Mouse (Mus musculus): Measurements from ENCODE around the gene Atp6v0a4. TPM values are rescaled to one million over a fixed set of nuclear protein-coding genes. Genes with fewer than 3 reads are reported as not detected.

Atp6v0a4 gene
- total RNA-seq, 2 experiments from 2014 or later = 1.1 to 1.3 TPM

DNA sequence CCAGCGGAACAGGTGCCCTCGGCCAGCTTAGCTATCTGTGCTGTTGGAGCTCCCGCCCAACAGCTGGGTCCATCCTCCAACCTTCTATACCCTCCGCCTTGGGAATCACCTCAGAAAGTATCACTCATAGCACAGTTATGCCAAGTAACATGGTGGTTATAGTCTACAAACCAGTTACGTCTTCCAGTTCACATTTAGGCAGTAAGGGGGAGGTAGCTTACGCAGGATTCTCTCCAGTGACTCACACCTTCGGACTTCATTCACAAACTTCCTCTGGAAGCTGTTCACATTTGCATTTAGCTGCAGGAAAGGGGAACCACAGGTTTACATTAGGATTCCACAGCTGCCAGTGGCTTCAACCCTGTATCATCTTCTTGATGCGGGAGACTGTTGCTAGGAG, 31.8 kb downstream of the Atp6v0a4 start:
- DNase-seq (ENCODE audit: low spot score in 2 of 2) = no peak
- no peak overlapping the region for H3K27ac ChIP-seq
- TF ChIP-seq CTCF (conservative IDR thresholded peaks at IDR 0.05) = no peak
- no peak overlapping the region for H3K4me3 ChIP-seq

DNA sequence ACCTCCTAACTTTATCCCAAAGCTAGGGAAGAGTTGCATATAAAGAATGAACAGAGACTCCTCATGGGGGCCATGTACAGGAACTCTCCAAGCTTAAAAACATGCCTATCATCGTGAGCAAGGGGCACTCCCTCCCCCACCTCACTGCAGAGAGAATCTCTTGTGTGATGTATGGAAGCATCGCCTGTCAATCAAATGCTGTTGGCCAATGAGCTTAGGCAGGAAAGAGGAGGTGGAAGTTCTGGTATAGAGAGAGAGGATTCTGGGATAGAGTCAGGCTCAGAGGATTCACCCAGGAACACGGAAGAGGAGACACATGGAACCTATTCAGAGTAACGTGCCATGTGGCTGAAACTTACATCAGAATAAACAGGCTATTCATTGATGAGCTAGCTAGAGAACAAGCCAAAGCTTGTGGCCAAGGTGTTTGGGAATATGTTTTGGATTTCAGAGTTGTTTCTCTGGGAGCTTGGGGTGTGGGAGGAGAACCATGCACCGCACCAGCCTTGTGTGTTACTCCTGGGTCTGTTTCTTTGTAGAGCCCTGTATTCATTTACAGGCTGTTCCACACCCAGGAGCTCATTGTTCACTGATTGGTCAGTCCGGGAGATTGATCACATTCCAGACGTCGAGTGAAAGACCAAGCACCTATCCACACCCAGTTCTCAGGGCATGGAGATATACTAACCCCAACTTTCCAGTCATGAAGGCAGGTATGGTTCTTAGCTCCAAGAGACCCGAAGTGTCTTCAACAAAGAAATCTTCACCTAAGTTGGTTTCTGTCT, 37.0 kb downstream of the Atp6v0a4 start:
- H3K4me3 ChIP-seq = no peak overlapping the region
- no peak for DNase-seq (ENCODE audit: low spot score in 2 of 2)
- TF ChIP-seq CTCF (conservative IDR thresholded peaks at IDR 0.05) = no peak
- no peak overlapping the region for H3K27ac ChIP-seq

DNA sequence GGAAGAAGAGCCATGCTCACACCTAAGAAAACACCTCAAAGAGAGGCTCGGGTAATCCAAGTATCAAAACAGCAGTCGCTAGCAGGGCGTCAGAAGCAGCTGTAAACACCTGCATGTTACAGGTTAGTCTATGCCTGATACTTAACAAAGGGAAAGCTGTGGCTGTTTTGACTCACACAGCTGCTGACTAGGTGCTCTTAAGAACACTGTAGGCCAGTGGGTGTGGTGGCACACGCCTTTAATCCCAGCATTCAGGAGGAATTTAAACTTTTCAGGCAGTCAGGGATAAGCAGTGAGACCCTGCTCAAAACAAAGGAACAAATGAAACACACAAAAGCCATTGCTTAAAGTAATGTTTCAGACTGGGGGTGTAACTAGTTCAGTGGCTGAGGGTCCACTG, 41.2 kb downstream of the Atp6v0a4 start:
- DNase-seq (ENCODE audit: low spot score in 2 of 2) = no peak
- TF ChIP-seq CTCF (conservative IDR thresholded peaks at IDR 0.05) = no peak
- no peak overlapping the region for H3K27ac ChIP-seq
- H3K4me3 ChIP-seq = no peak overlapping the region

DNA sequence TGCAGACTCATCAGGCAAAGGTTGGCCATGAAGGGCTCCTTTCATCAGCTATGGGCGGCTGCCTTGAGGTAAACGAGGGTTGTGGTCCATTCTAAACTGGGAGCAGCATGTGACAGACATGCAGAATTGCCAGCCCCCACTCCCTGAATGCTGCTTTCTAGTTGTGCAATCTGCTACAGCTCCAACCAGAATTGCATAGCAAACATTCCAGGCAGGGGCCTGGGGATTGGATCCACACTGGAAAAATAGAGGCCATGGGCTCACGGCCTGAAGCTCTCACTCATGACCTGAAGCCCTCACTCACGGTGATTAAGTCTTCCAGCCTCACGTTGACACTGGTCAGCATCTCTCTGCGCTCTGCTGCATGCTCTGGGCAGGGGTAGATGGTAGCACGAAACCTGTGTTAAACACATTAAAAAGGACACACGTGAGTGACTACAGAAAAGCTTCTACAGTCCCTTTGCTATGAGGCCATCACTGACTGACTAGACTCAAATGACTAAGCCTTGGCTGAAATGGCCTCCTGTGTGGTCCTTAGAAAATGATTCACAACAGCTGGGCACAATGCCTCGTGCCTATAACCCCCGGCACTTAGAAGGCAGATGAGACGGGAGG, 42.6 kb downstream of the Atp6v0a4 start:
- H3K27ac ChIP-seq = no peak overlapping the region
- no peak overlapping the region for H3K4me3 ChIP-seq

DNA sequence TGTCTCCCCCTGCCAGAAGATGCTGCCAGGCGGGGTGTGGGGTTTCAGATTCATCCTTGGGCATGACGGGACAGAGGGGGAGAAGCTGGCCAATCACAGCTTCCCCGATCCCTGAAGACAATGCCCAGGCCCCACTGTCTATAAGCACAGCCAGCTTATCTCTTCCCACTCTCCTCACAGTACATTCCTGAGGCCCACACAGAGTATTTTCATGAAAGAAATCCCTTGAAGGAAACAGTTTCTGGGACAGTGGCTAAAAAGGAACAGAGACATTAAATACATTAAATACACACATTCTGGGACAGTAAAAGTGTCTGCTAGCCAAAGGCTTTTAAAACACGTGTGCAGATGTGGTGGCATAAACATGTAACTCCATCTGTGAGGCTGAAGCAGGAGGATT, 44.0 kb downstream of the Atp6v0a4 start:
- Histone ChIP-seq H3K4me3 (no peak overlapping the region), H3K27ac (no peak overlapping the region)
- TF ChIP-seq CTCF (conservative IDR thresholded peaks at IDR 0.05) = no peak
- no peak for DNase-seq (ENCODE audit: low spot score in 2 of 2)

More for the DNA sequence above, 42.6 kb downstream of the Atp6v0a4 start:
- TF ChIP-seq CTCF (conservative IDR thresholded peaks at IDR 0.05) = no peak
- DNase-seq (ENCODE audit: low spot score in 2 of 2) = no peak

DNA sequence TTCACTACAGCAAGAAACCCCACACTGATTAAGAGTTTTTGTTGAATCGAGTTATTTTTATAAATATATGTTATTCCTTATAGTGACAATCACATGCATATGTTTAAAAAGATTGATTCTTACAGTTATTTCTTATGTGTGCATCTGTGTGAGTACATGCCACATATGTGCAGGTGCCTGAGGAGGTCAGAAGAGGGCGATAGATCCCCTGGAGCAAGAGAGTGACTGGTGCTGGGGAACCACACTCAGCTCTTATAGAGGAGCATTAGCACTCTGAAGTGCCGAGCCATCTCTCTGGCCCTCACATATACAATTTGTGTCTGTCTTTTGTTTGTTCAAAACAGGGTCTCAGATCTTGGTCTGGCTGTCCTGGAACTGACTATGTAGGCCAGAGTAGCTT, 50.8 kb downstream of the Atp6v0a4 start:
- Histone ChIP-seq H3K27ac (no peak overlapping the region), H3K4me3 (no peak overlapping the region)
- TF ChIP-seq CTCF (conservative IDR thresholded peaks at IDR 0.05) = 0 out of 2 replicates have a peak, but pooled peaks have one; percentile 10
- no peak for DNase-seq (ENCODE audit: low spot score in 2 of 2)

DNA sequence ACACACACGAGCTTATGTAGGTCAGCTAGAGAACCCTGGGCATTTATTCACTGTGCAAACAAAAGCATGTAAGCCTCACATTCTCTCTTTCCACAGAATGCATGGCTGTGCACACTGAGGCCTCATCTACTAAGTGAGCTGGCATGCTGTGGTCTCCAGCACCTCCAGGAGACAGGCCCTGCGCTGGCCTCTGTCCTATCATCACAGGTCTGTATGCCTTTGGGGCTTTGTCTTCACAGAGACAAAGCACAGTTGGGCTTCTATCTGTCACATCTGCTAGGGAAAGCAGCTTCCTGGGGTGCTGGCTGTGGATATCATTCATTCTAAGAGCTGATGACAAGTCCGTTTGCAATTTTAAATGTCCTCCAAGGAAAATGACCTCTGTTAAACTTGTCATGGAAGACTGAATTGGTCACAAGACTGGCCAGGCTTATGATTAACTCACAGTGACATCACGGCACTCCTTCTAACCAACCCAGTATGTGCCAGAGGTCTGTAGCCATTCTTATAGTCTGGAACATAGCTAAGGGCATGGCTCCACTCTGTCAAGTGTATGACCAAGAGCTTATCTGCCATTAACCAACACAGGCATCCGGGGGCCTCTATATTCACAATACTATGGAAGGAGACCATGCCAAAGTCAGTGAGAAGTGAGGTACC, 52.1 kb downstream of the Atp6v0a4 start:
- no peak for TF ChIP-seq CTCF (conservative IDR thresholded peaks at IDR 0.05)

DNA sequence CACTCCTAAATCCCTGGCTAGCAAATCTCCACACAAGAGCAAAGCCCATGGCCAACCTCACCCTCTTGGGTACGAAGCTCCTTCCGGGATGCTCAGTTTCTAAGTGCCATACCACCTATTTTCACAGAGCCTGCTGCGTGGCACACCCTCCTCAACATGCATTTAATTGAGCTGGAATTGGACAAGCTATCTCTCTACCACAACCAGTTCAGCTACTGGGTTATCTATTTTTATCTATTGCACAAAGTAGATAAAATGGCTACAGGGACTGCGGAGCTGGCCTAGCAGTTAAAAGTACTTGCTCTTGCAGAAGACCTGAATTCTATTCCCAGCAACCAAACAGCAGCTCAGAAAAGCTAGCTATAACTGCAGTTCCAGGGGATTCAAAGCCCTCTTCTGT, 53.1 kb downstream of the Atp6v0a4 start:
- no peak for DNase-seq (ENCODE audit: low spot score in 2 of 2)
- Histone ChIP-seq H3K27ac (no peak overlapping the region), H3K4me3 (no peak overlapping the region)
- no peak for TF ChIP-seq CTCF (conservative IDR thresholded peaks at IDR 0.05)

More for the DNA sequence above, 52.1 kb downstream of the Atp6v0a4 start:
- Histone ChIP-seq H3K4me3 (no peak overlapping the region), H3K27ac (no peak overlapping the region)
- no peak for DNase-seq (ENCODE audit: low spot score in 2 of 2)

DNA sequence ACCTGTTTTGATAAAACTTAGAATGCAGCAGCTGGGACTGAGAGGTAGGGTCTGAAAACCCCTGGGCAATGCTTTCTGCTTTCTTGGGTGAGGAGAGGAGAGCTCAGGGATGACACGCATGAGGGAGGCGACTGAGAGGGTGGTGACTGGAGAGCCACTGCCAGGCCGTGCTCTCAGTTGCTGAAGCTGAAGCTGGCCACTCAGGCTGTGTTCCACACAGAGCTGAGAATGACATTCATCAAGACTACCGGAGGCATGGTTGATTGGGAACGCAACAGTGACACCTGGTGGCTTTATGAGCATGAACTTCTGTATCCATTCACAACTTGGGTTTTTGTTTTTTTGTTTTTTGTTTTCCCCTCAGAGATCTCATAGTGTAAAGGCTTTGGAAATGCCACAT, 58.2 kb downstream of the Atp6v0a4 start:
- DNase-seq (ENCODE audit: low spot score in 2 of 2) = peak; percentile 55 to 66
- H3K4me3 ChIP-seq = peak overlapping the region; percentile 26; the same call in 1 of the 2 replicates
- peak; percentile 90 for TF ChIP-seq CTCF (conservative IDR thresholded peaks at IDR 0.05)
- peak overlapping the region; percentile 64 for H3K27ac ChIP-seq

DNA sequence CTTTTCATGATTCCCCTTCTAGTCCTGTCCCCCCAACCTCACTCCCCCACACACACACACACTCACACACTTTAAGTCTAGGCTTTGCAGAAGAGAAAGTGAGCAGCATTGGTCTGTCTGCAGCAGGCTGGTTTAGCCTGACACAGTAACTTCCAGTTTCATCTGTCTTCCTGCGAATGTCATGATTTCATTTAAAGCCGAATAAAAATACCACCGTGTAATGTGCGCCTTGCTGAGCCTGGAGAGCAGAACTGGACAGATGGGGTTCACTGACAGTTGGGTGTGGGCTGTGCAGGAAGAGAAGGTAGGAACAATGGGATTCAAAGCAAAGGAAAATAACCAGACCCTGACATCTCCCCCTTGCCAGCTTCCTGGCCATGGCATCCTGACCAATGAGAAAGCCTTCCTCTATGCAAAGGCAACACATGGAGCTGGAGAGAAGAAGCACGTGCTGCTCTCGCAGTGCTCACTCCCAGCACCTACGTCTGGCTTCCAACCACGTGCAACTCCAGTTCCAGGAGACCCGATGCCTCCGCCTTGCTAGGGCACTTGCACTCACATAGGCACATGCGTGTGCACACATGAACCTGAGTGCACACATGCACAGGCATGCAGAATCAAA, 58.8 kb downstream of the Atp6v0a4 start:
- TF ChIP-seq CTCF (conservative IDR thresholded peaks at IDR 0.05) = no peak
- DNase-seq (ENCODE audit: low spot score in 2 of 2) = peak; percentile 29 to 43
- Histone ChIP-seq H3K27ac (peak overlapping the region; percentile 64), H3K4me3 (peak overlapping the region; percentile 26; the same call in 1 of the 2 replicates)

DNA sequence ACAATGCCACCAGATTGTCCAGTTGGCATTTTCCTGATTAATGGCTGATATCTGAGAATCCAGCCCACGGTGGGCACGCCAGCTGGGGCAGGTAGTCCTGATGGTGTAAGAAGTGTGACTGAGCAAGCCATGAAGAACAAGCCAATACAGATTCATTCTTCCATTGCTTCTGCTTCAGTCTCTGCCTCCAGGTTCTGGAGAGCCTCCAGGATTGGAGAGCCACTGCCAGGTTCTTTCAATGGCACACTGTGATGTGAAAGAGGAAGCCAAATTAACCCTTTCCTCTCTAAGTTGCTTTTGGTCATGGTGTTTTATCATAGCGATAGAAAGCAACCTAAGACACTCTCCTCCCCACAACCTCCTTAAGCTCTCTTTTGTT, 59.3 kb downstream of the Atp6v0a4 start:
- no peak overlapping the region for H3K4me3 ChIP-seq
- peak overlapping the region; percentile 64 for H3K27ac ChIP-seq
- DNase-seq (ENCODE audit: low spot score in 2 of 2) = peak; percentile 51 to 67
- no peak for TF ChIP-seq CTCF (conservative IDR thresholded peaks at IDR 0.05)

DNA sequence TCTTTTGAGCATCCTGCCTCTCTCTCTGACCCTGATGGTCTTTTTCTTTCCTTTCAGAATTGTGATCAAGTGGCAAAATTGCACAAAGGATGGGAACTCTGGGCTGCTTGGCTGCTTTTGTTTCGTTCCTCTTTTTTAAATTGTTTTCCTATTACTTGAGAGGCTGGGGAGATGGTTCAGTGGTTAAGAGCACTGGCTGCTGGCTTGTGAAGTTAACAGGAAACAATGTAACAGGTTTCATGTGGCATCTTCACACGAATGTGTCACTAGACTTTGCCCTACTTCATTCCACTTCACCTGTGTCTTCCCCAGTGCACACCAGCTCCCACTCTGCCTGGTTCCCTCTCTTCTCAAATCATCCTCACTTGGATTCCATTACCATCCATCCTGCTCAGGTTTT, 59.8 kb downstream of the Atp6v0a4 start:
- H3K4me3 ChIP-seq = no peak overlapping the region
- DNase-seq (ENCODE audit: low spot score in 2 of 2) = no peak
- TF ChIP-seq CTCF (conservative IDR thresholded peaks at IDR 0.05) = no peak
- H3K27ac ChIP-seq = peak overlapping the region; percentile 64; the same call in 1 of the 2 replicates

DNA sequence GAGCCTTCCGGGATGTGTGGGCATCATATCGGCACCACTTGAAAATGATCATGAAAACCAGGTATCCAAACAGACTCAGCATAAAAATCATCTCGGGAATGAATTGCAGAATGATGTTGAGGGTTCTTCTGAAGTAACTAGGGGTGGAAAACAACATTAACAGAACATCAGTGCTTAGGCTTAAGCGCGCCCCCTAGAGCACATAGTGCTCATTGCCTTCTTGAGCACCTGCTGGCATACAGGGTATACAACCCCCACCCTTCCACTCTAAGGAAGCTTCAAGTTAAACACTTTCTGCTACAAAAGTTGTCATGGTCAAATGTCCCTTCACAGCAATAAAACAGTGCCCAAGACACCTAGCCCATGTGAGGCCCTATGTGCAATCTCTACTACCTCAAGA, 65.6 kb downstream of the Atp6v0a4 start:
- no peak overlapping the region for H3K27ac ChIP-seq
- DNase-seq (ENCODE audit: low spot score in 2 of 2) = no peak
- peak; percentile 63 for TF ChIP-seq CTCF (conservative IDR thresholded peaks at IDR 0.05)
- H3K4me3 ChIP-seq = no peak overlapping the region
